Mouse (Mus musculus) erythroid progenitor cell, adult 5-6 weeks (primary cell): ENCODE results near the gene Mettl17. TPM values are rescaled to one million over a fixed set of nuclear protein-coding genes. Genes with fewer than 3 reads are reported as not detected.
"Not testable (repeated sequence)": the region's sequence is repeated elsewhere in the genome, so short reads cannot be mapped to it uniquely, and the experiment has no call there.

ENCODE experiments used
- ATAC-seq: replicated peaks from 2 replicates; pipeline ENCODE4 v1.8.0; 2016; ENCODE audit warnings: moderate number of reproducible peaks, mild to moderate bottlenecking, moderate TSS enrichment, inconsistent platforms; ENCODE audit not compliant: poor library complexity, low FRiP score, severe bottlenecking
- total RNA-seq, 2 experiments: library from RNA; stranded (forward) in 1 of 2; stranded (reverse) in 1 of 2; fragments of 150-400 nt in 1 of 2; fragments of 186-747, 209-891 nt in 1 of 2; gene quantifications; 2 replicates each; pipeline versions ENCODE4 v1.2.3 to v1.2.4; 2015 to 2017; ENCODE audit warnings: low replicate concordance in 2 of 2

The Mettl17 gene
- total RNA-seq (2015; ENCODE audit: low replicate concordance) (1.7 and 4.3 TPM in 2 replicates), total RNA-seq (2017; ENCODE audit: low replicate concordance) (11.3 TPM in 1 of 2 replicates, not detected in the other)

DNA sequence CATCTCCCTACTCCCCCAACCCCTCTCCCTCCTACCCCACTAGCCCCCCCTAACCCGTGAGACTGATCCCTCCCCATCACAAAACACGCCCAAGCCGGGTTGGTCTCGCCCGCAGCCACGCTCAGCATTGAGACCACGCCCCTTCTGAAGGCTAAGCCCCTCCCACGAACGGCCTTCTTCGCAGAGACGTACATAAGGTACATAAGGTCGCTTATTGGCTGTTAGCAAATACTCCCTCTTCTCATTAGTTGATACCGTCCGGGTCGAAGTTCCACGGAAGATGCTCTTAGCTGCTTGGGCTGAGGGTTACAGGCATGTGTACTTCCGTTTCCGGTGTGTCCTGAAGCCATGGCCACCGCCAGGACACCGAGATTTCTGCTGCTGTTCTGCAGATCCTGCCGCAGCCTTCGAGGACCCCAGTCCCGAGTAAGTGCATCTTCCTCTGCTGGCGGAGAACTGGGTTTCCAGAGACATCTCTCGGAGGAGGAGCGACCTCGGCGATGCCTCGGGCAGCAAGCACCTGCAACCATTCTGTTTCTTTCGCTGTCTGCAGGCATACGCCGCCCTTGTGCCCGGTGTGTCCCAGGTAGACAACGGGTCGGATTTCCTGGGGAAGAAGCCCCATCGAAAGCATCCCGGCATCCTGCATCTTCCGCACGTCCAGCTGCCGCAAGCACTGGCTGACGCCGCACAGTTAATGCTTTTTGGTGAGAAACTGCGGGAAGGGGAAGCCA lies at the start of gene Mettl17:
Gene Mettl17, plus strand, starts transcription at position 245 of the 734 bp plus-strand sequence.
- peak; percentile 98 for ATAC-seq

GRCm38 (mm10) chr14:51838480-51838879 lies 46.2 kb upstream of the Mettl17 start:
- ATAC-seq: not testable (repeated sequence)

DNA sequence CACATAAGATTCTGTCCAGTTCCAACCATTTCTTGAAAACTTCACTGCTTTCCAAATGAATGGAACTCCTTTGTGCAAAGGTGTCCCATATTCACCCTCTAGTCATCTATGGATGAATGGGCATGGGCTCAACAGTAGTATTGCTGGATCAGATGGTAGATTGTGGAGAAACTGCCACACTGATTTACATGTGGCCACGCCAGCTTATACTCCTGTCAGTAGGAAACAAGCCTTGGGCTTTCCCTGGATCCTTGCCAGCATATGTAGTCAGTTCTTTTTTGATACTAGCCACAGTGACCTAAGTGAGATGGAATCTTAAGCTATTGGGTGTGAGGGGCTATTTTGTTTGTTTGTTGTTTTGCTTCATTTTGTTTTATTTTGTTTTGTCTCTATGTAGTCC lies 42.4 kb upstream of the Mettl17 start:
- ATAC-seq: no peak

DNA sequence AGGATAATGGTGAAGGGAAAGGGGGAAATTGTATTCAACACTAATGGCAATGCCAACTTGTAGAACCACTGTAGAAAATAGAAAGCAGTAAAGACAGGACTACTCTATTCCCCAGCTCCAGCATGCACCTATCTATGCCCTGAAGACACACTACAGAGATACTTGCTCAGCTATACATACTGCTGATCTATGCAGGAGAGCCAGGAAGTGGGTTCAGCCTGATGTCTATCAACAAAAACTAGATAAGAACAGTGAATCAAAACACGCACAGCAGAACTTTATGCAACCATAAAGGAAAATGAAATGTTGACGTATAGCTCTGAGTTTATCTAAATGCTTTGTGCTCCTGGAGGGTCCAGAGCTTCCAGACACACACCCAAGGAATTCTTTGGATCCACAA lies 41.9 kb upstream of the Mettl17 start:
- no peak for ATAC-seq

DNA sequence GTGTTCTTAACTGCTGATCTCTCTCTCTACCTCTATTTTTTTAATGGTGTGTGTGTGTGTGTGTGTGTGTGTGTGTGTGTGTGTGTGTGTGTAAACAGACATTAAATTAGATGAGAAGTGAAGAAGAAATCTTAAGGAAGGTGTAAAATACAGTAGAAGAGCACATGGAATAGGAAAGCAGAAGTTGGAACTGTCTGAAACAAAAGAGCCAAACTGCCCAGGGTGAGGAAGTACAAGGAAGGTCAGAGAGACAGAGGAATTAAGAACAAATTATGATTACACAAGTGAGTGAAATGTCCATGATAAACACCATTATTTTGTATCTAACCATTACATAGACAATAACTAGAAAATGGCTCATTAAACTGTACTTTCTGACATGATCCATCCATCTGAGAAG lies 40.8 kb upstream of the Mettl17 start:
- ATAC-seq: no peak

- no peak for ATAC-seq
These were observed 38.1 kb upstream of the Mettl17 start for GRCm38 (mm10) chr14:51846566-51846965.

GRCm38 (mm10) chr14:51851006-51851405 lies 33.6 kb upstream of the Mettl17 start:
- not testable (repeated sequence) for ATAC-seq

GRCm38 (mm10) chr14:51853399-51853798 lies 31.2 kb upstream of the Mettl17 start, which contains the start of gene Ear6:
TSS of gene Ear6 (plus strand) at chr14:51853699.
- ATAC-seq: no peak

DNA sequence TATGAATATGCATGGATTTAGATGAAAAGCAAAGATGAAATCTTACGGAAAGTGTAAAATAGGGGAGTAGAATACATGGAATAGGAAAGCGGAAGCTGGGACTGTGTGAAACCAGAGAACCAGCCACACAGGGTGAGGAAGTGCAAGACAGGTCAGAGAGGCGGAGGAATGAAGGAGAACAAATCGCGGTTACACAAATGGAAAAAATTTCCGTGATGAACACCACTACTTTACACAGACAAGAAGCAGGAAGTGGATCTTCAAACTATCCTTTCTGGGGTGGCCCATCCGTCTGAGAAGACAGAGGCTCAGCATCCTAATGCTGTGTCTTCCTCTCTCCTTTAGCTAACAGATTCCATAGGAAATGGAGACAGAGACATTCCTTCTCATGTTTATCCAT lies 29.4 kb upstream of the Mettl17 start:
- not testable (repeated sequence) for ATAC-seq

DNA sequence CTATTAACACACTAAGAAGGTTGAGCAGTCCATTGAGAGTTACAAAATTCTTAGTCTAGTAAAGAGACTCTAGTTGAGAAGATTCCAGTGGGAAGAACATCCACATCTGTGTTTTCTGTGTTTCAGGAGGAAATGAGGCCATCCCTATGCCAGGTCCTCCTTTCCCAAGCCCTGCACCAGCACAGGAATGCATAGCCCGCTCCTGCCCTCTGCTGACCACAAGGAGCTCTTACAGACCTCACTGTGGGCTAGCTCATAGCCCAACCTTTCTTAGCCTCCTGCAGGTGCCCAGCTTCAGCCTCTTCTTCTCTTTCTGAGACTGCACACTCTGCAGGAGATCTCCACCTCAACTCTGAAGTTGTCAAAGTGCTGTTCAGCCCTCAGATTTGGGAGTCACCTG lies 21.0 kb upstream of the Mettl17 start:
- not testable (repeated sequence) for ATAC-seq

DNA sequence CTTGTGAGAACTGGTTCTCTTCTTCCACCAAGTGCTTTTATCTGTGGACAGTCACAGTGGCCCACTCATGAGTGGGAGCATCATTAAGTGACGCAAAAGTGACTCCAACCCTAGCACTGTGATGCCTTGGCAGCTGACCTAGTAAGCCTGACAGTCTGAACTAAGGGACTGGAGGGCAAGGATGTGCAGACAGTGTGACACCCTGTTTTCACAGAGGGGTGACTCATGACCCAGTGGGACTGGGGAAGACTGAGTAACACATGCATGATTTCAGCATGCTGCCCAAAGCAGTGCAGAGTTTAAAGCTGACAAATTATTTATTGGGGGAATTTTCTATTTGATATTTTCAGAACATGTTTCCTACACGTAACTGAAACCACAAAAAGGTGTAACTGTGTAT lies 13.9 kb upstream of the Mettl17 start:
- ATAC-seq: no peak

GRCm38 (mm10) chr14:51871741-51872140 lies 12.9 kb upstream of the Mettl17 start:
- ATAC-seq: no peak

DNA sequence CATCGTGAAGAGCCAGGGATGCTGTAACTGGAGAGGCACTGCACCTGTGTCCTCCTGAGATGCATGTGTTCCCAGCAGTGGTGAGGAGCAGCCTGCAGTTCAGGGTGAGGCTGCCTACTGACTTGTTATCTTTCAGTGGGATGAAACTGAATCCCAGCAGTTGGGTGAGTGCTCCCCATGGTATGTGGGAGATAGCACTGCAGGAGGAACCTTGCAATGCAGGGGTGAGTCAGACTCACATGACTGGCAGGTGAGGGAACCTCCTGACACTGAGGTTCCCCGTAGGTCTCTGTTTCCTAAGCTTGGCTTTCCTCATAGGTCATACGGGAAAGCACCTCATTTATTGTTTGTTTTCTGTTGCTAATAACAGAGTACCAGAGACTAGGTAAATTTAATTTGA lies 7.1 kb upstream of the Mettl17 start:
- ATAC-seq: no peak

DNA sequence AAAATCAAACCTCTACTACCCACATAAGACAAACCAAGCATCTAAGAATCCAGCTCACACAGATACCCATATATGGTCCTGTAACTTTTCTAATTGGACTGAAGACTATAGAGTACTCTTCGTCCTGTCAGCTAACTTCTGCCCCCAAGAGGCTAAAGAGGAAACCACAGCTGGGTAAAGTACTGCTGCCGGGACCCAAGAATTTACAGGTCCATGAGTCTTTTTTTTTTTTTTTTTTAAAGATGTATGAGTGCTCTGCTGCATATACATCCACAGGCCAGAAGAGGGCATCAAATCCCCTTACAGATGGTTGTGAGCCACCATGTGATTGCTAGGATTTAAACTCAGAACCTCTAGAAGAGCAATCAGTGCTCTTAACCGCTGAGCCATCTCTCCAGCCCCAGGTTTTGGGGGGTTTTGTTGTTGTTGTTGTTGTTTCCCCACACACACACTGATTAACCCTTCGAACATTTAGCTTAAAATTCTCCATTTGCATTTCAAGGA lies 1.1 kb upstream of the Mettl17 start:
- ATAC-seq: 0 out of 2 replicates have a peak, but pooled peaks have one; percentile 30

- ATAC-seq: no peak
These were observed 554 bp upstream of the Mettl17 start for GRCm38 (mm10) chr14:51884031-51884544.

GRCm38 (mm10) chr14:51886051-51886450 lies 1.4 kb downstream of the Mettl17 start:
- ATAC-seq: no peak

DNA sequence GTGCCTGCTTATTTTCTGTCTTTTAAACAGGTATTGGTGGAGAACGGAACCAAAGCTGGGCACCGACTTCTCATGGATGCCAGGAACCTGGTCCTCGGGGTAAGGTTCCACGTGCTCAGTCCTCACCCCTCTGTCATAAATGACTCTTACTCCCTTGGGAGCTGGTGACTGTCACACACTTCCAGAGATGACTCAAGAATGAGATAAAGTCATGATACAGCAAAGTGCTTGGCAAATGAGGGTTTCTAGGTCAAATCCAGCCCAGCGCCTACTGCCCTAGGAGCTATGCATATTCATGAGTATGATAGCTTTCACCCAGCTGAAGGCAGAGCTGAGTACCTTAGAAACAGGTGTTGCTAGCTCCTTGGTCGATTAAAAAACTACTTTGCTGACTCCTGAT lies 5.2 kb downstream of the Mettl17 start:
- ATAC-seq: no peak

GRCm38 (mm10) chr14:51892191-51892939 lies 7.7 kb downstream of the Mettl17 start, which contains the start of gene Slc39a2:
TSS of gene Slc39a2 (plus strand) at chr14:51892889.
- no peak for ATAC-seq

GRCm38 (mm10) chr14:51893094-51893794 lies 8.6 kb downstream of the Mettl17 start:
- no peak for ATAC-seq

DNA sequence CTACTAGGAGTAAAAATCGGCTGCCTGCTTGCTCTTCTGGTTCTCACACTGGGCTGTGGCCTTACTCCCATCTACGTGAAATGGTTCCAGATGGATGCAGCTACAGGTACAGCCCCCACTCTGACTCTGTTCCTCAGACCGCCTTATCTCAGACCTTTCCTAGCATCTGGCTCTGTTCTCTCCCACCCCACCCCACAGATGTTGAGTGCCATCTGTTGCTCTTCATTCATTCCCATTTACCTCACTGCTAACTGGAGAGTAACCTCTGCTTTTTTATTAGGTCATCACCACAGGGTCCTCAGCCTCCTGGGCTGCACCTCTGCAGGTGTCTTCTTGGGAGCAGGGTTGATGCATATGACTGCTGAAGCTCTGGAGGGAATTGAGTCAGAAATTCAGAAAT lies 9.2 kb downstream of the Mettl17 start:
- ATAC-seq: no peak
